Mouse (Mus musculus) lung, postnatal 25 days (tissue): ENCODE data around the gene Ccdc167.

Source experiments
- DNase-seq: peaks from one replicate; pipeline ENCODE4 v3.0.0; 2022; ENCODE audit warnings: low spot score

Ccdc167 gene

DNA sequence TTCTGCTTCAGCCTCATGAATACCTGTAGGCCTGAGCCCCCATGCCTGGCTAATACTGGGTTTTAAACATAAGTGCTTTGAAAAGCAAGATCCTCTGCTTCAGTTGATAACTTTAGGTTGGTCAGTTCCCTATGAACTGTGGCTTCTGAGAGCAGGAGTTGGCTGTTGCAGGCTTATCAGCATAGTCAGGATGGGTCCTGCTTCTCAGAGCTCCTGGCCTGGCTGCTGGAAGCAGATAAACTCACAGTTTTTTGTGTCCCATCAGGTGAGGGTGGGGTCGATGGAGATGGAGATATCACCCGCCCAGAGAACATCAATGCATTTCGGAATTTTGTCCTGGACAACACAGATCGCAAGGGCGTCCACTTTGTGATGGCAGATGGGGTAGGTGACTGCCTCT lies 30.1 kb downstream of the Ccdc167 start:
- no peak for DNase-seq

DNA sequence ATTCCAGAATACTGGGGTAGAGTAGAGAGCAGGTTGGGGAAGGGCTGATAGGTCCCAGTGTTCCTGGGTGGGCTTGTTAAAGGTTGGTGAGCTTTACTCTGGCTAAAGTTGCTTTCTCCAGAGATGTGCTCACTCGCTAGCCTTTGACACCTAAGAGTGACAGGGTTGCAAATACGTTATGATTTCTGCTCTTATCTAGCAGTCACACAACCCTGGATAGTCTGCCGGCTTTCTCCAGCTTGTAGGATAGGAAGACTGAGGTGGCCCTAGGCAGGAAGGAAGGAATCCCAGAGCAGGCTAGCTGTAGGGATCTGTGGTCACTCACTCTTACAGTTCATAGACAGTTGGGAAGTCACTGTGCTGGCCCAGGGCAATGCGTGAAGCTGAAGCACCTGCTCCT lies 32.6 kb downstream of the Ccdc167 start:
- no peak for DNase-seq

GRCm38 (mm10) chr17:29683127-29683526 lies 33.7 kb downstream of the Ccdc167 start:
- no peak for DNase-seq

GRCm38 (mm10) chr17:29682261-29682660 lies 34.6 kb downstream of the Ccdc167 start:
- no peak for DNase-seq

DNA sequence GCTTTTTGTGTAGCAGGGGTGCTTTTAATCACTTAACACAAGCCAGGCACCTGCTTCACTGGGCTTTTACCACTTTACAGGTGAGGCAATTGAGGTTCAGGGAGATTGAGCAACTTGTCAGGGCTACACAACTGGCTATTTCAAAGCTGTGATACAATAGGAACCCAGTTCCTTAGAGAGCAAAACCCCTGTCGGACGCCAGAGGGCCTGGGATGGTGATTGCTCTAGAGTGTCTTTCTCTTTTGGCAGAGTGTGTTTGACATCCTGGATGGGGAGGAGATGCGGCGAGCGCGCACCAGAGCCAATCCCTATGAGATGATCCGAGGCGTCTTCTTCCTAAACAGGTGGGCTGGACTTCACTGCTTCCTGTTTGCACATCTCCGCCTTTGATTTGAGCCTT lies 35.2 kb downstream of the Ccdc167 start:
- no peak for DNase-seq

- no peak for DNase-seq
Measured at GRCm38 (mm10) chr17:29680921-29681320, 35.9 kb downstream of the Ccdc167 start.

DNA sequence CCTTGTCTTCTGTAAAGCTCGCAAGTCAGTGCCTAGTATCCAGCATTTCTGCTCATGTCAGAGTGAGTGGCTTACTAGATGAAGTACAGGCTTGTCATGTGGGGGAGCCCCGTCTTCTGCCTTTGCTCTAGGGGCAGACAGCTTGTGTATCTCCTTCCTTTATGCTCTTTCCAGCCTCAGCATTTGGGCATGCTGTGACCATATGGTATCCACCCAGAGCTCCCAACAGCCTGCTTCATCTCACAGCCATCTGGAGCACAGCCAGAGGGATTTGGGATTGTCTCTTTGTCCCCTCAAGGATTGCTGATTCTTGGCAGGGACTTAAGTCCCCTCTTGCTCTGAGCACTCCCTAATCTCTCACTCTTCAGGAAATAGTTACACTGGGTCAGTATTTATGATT lies 36.7 kb downstream of the Ccdc167 start:
- DNase-seq: no peak

GRCm38 (mm10) chr17:29679038-29679767 lies 37.6 kb downstream of the Ccdc167 start:
- no peak for DNase-seq

- no peak for DNase-seq
Measured at GRCm38 (mm10) chr17:29678526-29678925, 38.3 kb downstream of the Ccdc167 start.

DNA sequence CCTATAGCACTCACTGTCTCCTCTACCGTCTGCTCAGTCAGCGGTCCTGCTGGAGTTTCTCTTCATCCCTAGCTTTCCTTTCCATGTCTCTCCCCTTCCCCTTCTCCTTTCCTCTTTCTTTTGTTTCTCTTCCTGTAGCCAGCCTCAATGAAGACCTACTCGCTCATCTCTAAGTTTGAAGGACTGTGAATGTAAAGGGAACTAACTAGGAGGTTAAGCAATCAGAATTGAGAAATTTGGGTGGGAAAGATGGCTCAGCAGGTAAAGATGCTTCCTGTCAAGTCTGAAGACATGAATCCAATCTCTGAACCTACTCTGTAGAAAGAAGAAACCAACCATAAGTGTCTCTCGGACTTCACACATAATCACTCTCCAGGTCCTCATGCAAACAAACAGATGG lies 43.5 kb downstream of the Ccdc167 start:
- DNase-seq: no peak

GRCm38 (mm10) chr17:29671021-29671420 lies 45.8 kb downstream of the Ccdc167 start:
- DNase-seq: no peak

DNA sequence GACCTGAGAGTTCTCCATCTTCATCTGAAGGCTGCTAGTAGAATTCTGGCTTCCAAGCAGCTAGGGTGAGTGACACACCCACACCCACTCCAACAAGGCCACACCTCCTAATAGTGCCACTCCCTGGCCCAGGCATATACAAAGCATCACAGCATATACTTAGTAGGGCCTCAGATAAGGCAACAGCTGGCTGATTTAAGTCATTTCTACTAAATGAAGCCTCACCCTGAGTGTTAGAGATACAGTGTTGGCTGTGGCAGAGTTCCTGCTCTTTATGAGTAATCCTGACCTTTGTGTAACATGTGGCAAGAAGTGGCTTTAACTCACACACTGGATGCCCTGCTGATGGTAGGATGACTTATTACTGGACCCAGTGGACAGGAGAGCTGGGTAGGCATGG lies 46.9 kb downstream of the Ccdc167 start:
- DNase-seq: no peak

- DNase-seq: no peak
Measured at GRCm38 (mm10) chr17:29669030-29669429, 47.8 kb downstream of the Ccdc167 start.

GRCm38 (mm10) chr17:29668051-29668986 lies 48.5 kb downstream of the Ccdc167 start:
- DNase-seq: no peak

DNA sequence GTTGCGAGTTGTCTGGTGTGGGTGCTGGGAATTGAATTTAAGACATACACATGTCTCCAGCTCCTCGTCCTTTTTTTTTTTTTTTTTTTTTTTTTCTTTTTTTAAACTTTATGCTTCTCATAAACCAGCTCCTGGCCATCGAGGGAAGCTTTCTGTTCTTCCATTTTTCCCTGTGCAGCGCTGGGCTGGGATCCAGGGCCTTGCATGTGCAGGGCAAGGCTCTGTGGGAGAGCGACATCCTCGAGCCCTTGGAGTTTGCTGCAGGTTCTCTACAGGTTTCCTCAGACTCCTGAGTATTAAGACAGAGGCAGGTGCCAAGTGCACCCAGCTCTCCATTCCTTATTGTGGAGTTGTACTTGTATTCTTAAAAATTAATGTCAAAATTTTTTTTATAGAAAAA lies 54.7 kb downstream of the Ccdc167 start:
- DNase-seq: no peak

GRCm38 (mm10) chr17:29660762-29661391 lies 56.0 kb downstream of the Ccdc167 start:
- DNase-seq: no peak

GRCm38 (mm10) chr17:29660076-29660761 lies 56.6 kb downstream of the Ccdc167 start, which contains the start of gene Cmtr1:
Gene Cmtr1 (plus strand): TSS chr17:29660595.
- DNase-seq: peak; percentile 97

GRCm38 (mm10) chr17:29658249-29658648 lies 58.6 kb downstream of the Ccdc167 start:
- no peak for DNase-seq

DNA sequence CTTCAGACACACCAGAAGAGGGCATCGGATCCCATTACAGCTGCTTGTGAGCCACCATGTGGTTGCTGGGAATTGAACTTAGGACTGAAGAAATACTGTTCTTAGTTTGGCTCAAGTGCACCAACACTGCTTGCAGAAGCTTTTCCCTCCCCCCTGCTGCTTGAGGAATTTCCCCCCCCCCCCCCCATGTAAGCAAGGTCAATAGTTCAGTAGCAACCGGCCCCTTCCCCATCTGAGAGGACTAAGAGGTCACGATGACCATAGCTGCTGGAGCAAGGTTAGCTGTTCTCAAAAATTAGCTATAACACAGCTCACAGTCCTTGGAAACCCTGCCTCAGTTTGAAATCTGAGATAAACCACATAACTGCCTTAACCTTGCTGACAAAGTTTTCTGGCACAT lies 74.6 kb downstream of the Ccdc167 start:
- no peak for DNase-seq

DNA sequence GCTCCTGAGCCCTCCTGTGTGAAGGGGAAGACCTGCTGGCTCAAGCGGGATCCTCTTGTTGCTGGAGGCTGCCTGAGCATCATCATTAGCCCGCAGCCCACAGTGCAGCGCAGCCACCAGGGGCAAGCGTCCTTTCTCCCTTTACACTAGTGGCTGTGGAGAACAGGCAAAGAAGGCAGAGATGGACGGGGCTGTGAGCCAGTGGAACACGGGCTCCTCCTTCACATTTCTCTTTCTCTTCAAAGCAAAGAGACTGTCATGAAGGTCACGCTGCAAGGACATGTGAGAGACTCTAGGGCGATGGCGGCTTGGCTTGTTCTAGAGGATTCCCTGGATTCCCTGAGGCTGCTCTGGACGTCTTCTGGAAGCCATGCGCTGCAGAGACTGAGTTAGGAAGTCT lies 75.9 kb downstream of the Ccdc167 start:
- no peak for DNase-seq

- peak; percentile 24 for DNase-seq
Measured at GRCm38 (mm10) chr17:29637895-29638294, 78.9 kb downstream of the Ccdc167 start.

DNA sequence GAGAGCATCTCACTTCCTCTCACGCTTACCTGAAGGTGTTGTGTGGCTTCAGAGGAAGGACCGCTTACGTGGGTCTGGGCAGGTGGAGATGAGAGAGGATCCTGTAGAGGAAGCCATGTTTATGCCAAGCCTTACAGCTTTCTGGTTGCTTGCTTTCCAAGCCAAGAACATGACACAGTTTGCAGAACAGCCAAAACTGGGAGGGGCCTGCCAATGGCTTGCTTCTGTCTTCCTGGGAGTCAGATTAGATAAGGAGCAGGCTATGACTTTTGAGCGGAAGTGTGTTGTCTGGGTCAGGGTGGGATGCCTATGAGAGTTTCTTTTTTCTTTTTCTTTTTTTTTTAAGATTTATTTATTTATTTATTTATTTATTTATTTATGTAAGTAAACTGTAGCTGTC lies 79.5 kb downstream of the Ccdc167 start:
- no peak for DNase-seq
